Mouse (Mus musculus) heart, embryonic 11.5 days (tissue): ENCODE data around the gene Mroh2a. TPM values are rescaled to one million over a fixed set of nuclear protein-coding genes. Genes with fewer than 3 reads are reported as not detected.

Source experiments
- ATAC-seq: fragments of 200-750 bp; cut with Nextera tagmentation; replicated peaks from 2 replicates; pipeline ENCODE4 v1.8.0; 2017; ENCODE audit warnings: moderate library complexity; ENCODE audit not compliant: insufficient number of reproducible peaks, low FRiP score, low TSS enrichment
- H3K27ac ChIP-seq: fragments of 300-500 bp; sonication (generic); 2 replicates; pipeline ENCODE4 v1.5.1; 2014; ENCODE audit warnings: mild to moderate bottlenecking, low read depth, low read length
- H3K27me3 ChIP-seq: fragments of 300-500 bp; sonication (generic); 2 replicates; pipeline ENCODE4 v1.6.1; 2014; ENCODE audit warnings: mild to moderate bottlenecking, low read length, mixed read lengths; ENCODE audit not compliant: control insufficient read depth, insufficient read depth
- H3K36me3 ChIP-seq: fragments of 300-500 bp; sonication (generic); 2 replicates; pipeline ENCODE4 v1.6.1; 2014; ENCODE audit warnings: mild to moderate bottlenecking, low read length, moderate library complexity, mixed read lengths; ENCODE audit not compliant: control insufficient read depth, insufficient read depth
- H3K4me1 ChIP-seq: fragments of 300-500 bp; sonication (generic); 2 replicates; pipeline ENCODE4 v1.6.1; 2014; ENCODE audit warnings: low read length; ENCODE audit not compliant: control insufficient read depth, insufficient read depth
- H3K4me2 ChIP-seq: fragments of 300-500 bp; sonication (generic); 2 replicates; pipeline ENCODE4 v1.6.1; 2014; ENCODE audit warnings: mild to moderate bottlenecking, moderate library complexity
- H3K4me3 ChIP-seq: fragments of 300-500 bp; sonication (generic); 2 replicates; pipeline ENCODE4 v1.5.1; 2014; ENCODE audit warnings: low read depth, low read length
- H3K9ac ChIP-seq: fragments of 300-500 bp; sonication (generic); 2 replicates; pipeline ENCODE4 v1.6.1; 2014; ENCODE audit warnings: mild to moderate bottlenecking, low read depth, low read length, moderate library complexity
- H3K9me3 ChIP-seq: fragments of 300-500 bp; sonication (generic); replicated peaks from 2 replicates; pipeline ENCODE4 v1.6.1; 2016; ENCODE audit warnings: low read length; ENCODE audit not compliant: control insufficient read depth
- WGBS: fragments of 180-500 bp; shearing (Covaris S2); extraction: QIAGEN DNeasy Blood & Tissue Kit; methylation state at CpG from one replicate; pipeline ENCODE4 v1.1.7; 2014; ENCODE audit not compliant: insufficient replicate concordance; 5-methylcytosine and 5-hydroxymethylcytosine counted together
- polyA plus RNA-seq: library from polyadenylated mRNA; unstranded; fragments of >200 nt; fragmentation: Nextera tagmentation; extraction: Ambion mirVana; gene quantifications from 2 replicates; pipeline ENCODE4 v1.2.1, GENCODE M21; 2014

The Mroh2a gene
- polyA plus RNA-seq, 1 experiment from 2014 or later: 1.1 TPM

DNA sequence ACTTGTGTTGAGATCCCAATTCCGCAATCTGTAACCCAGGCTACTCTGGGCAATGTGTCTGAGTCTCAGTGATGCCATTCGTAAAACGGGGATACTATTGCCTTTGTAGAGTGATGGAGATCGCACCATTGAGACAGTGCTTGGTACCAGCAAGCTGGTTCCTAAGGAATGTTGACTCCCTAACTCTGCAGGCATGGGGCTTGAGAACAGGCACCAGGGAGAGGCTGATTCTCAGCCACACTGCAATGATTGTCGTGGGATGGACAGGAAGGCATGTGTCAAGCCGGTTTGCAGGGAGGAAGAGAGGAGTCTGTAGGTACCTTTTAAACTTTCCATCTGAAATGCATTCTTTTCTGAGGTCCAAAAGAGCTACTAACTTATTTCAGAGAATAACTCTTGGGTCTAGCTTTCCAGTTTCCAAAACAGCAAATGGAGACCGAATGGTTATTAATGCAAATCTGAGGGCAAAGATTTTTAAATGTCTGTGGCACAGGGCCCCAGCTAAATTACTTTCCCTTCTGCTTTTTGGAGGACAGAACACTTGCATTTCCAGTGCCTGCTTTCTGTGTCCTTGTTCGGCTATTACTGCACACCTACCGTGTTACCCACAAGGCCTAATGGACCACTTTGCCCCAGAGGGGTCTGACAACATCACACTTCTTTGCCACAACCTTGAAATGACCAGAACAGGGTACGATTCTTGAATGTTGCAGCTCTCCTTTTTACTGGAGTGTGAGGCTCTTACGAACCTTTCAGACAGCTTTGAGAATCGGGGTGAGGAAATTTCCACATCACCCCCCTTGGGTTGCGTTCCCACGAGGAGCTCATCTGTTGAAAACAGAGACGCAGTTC, 56.8 kb downstream of the Mroh2a start:
- no peak overlapping the region for H3K4me2 ChIP-seq
- no peaks in the 10 kb centered on the region for H3K27me3 ChIP-seq
- WGBS: 71% methylated on average over 15 of the region's 15 CpGs
- no peaks in the 10 kb centered on the region for H3K4me1 ChIP-seq
- peaks cover 64% of the 10 kb centered on the region for H3K9me3 ChIP-seq
- no peak overlapping the region for H3K27ac ChIP-seq
- no peak overlapping the region for H3K4me3 ChIP-seq
- no peaks in the 10 kb centered on the region for H3K36me3 ChIP-seq
- ATAC-seq: no peak
- no peak overlapping the region for H3K9ac ChIP-seq

DNA sequence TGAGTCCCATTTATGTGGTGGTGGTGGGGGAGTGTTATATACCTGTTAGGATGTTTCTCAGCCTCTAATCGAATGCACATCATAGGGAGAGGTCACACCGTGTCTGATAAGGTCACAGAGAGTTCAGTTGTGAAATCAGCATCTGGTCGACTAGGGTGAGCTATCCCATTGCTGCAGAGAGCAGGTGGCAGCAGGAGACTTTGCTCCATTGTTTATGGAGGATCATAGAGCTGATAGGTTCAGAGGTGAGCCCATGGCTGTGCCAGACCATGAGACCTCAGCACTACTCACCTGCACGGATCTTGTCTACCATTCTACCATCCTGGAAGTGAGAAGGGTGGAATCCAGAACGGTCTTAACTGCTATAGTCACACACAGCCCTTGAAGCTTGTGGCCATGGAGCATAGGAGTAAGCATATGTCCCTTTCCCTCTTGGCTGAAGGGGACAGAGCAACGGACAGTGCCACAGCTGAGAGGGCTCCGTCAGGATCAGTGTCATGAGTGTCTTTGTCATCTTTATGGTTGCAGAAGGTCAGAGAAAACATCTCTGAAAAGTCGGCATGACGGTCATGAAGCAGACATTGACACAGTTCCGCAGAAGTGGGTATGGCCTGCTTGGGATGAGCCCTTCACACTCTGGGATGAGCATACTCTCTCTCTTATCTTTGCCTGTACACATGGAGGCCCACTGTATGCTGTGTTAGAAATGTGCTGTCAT, 57.6 kb downstream of the Mroh2a start:
- Histone ChIP-seq H3K9me3 (peaks cover 69% of the 10 kb centered on the region), H3K9ac (no peak overlapping the region), H3K4me3 (no peak overlapping the region), H3K27ac (no peak overlapping the region), H3K36me3 (no peaks in the 10 kb centered on the region), H3K27me3 (no peaks in the 10 kb centered on the region), H3K4me1 (no peaks in the 10 kb centered on the region), H3K4me2 (no peak overlapping the region)
- WGBS: 56% methylated on average over 10 of the region's 10 CpGs
- peak; percentile 25; the same call in 1 of the 2 replicates for ATAC-seq

DNA sequence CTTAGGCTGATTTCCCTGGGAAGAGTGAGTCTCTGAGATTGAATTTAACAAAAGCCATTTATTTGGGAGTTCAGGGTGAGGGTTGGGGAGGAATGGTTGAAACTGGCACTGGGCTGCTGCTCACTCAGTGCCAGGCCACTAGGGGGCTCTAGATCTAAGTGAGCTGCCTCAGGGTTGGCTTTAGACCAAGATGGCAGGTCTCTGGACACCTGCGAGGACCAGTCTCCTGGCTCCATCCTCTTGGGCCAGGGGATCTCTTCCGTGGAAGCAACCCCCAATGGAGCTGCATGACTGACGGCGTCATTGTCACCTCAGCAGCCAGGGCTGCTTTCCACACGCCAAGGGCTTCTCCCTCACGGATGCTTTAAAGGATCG, 58.1 kb downstream of the Mroh2a start:
- Histone ChIP-seq H3K9me3 (peaks cover 69% of the 10 kb centered on the region), H3K4me1 (no peaks in the 10 kb centered on the region), H3K4me3 (no peak overlapping the region), H3K36me3 (no peaks in the 10 kb centered on the region), H3K4me2 (no peak overlapping the region), H3K27me3 (no peaks in the 10 kb centered on the region), H3K9ac (no peak overlapping the region), H3K27ac (no peak overlapping the region)
- no peak for ATAC-seq
- WGBS: 54% methylated on average over 7 of the region's 7 CpGs

DNA sequence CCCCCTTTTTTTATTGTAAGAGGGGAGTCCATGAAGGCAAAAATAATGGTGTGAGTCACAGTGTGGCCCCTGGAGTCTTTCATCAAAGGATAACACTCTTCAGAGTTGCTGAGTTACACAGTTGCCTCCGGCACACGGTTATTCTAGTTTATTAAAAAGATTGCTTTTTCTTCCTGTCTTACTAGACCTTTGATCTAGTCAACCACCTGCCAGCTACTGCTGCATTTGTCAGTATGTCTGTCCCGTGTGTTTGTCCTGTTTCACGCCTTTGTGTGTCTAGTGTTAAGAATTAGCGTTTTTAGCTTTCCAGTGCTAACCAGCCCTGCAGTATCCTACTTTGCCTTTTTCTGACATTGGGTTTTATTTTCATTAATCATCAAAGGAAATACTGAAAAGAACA, 58.9 kb downstream of the Mroh2a start:
- H3K9me3 ChIP-seq: peaks cover 74% of the 10 kb centered on the region
- ATAC-seq: no peak
- no peak overlapping the region for H3K27ac ChIP-seq
- H3K4me1 ChIP-seq: no peaks in the 10 kb centered on the region
- WGBS: 61% methylated on average over 5 of the region's 5 CpGs
- no peak overlapping the region for H3K4me2 ChIP-seq
- no peaks in the 10 kb centered on the region for H3K36me3 ChIP-seq
- H3K4me3 ChIP-seq: no peak overlapping the region
- H3K27me3 ChIP-seq: no peaks in the 10 kb centered on the region
- no peak overlapping the region for H3K9ac ChIP-seq

DNA sequence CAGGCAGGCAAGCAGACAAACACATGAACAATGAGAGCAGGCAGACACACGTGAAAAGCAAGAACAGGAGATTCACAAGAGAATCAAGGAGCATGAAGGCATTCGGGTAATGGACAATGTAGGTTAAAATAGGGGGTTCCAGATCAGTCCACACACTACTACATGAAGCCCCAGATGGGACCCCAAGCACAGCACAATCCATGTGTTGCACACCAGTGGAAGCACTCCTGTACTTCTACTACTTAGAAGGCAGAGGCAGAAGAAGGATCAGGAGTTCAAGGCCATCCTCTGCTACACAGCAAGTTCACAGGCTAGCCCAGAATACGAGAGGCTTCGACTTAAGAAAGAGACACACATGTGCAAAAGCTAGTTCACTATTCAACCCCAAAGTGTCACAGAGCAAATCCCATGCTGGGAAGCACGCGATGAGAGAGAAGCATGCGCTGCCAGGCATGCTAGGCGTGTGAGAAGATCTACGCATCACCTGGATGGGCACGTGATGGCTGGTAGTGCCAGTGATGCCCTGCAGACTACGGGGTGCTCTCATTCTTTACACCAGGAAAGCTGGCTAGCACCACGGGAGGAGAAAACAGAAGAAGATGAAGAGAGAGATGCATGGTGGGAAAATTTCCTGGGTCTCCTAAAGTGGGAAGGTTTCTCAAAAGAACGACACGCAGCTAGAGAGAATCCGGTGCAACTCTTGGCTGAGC, 59.5 kb downstream of the Mroh2a start:
- Histone ChIP-seq H3K9me3 (peaks cover 78% of the 10 kb centered on the region), H3K4me3 (no peak overlapping the region), H3K27me3 (no peaks in the 10 kb centered on the region), H3K4me2 (no peak overlapping the region), H3K9ac (no peak overlapping the region), H3K27ac (no peak overlapping the region), H3K4me1 (no peaks in the 10 kb centered on the region), H3K36me3 (no peaks in the 10 kb centered on the region)
- WGBS: 74% methylated on average over 15 of the region's 15 CpGs
- ATAC-seq: no peak

DNA sequence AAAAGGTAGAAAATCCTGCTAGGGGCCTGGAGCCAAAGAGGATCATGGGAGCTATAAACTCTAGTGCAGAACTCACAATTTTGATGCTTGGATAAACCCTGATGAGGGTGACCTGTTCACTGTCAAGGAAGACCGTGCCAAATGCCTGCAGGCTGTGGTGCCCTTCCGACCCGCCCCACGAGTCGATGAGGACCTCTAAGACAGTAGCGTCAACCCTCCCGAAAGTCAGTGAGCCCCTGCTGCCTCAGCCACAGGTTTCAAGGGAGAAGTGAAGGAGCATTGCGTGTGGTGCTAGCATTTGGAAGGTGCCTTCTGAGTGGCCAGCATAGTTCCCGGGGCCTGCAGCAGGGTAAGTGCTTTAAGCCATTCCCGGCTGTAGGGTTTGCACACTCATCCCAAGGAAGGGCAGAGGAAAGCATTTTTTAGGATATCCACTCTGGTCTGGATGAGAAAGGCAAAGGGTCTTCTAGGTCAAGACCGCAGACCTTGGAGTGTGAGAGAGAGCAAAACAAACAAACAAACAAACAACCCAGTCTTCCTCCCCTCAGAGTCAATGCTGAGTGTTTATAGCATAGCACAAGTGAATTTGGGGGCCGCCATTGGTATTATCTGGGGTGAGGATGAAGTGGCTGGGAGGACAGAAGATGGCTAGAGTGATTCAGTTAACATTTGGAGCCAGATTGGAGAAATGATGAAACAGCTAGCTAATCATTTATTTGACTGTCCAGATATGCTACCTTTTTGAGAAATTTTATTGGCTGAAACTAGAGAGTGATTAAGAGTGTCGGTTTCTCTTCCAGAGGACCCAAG, 60.3 kb downstream of the Mroh2a start:
- H3K9ac ChIP-seq: no peak overlapping the region
- 66% methylated on average over 13 of the region's 13 CpGs for WGBS
- no peak overlapping the region for H3K27ac ChIP-seq
- H3K27me3 ChIP-seq: no peaks in the 10 kb centered on the region
- peaks cover 82% of the 10 kb centered on the region for H3K9me3 ChIP-seq
- H3K36me3 ChIP-seq: no peaks in the 10 kb centered on the region
- no peak overlapping the region for H3K4me3 ChIP-seq
- H3K4me2 ChIP-seq: no peak overlapping the region
- H3K4me1 ChIP-seq: no peaks in the 10 kb centered on the region
- 0 out of 2 replicates have a peak, but pooled peaks have one; percentile 8 for ATAC-seq

DNA sequence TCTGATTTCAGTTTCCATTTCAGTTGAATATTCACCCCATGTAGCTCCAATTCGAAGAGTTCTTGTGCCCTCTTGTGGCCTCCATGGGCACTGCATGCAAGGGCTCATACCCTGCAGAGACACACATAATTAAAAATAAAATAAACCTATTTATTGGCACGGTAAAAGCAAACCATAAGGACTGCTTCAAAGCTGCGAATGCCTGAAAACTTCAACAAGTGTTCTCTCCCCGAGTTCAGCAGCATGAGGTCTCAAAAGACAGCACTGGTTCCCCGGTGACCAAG, 60.9 kb downstream of the Mroh2a start:
- Histone ChIP-seq H3K4me2 (no peak overlapping the region), H3K36me3 (no peaks in the 10 kb centered on the region), H3K9me3 (peaks cover 82% of the 10 kb centered on the region), H3K4me3 (no peak overlapping the region), H3K9ac (no peak overlapping the region), H3K27ac (no peak overlapping the region), H3K27me3 (no peaks in the 10 kb centered on the region), H3K4me1 (no peaks in the 10 kb centered on the region)
- 31% methylated on average over 5 of the region's 5 CpGs for WGBS
- no peak for ATAC-seq

DNA sequence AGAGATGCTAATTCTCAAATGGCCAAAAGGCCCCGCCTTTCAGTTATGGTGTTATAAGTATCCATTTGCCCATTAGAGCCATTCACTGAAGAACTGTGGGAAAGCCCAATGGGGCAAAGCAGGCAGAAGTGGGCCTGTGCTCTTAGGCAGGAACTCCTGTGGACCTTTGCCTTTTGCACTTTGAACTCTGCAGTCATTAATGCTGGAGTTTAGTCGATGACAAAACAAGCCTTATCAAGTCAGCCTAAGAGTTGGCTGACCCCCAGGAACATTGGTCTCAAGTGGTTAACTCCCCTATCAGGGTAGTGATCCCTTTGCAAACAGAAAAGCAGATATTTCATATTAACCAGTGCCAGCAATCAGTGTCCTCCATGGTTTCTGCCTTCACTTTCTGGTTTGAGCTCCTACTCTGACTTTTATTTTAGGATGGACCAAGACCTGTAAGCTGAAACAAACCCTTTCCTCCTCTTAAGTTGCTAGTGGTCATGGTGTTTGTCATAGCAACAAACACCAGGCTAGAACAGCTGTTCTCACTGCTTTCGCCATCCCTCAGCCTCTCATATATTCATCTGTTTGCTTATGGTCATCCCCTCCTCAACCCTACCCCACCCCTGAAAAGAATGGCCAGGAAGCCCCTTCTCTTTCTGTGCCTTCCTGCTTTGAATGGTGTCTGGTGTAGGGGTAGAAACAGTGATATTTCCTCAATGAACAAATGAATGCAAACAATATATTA, 61.4 kb downstream of the Mroh2a start:
- peaks cover 76% of the 10 kb centered on the region for H3K9me3 ChIP-seq
- ATAC-seq: no peak
- H3K27me3 ChIP-seq: no peaks in the 10 kb centered on the region
- 30% methylated on average over 3 of the region's 3 CpGs for WGBS
- no peak overlapping the region for H3K27ac ChIP-seq
- no peaks in the 10 kb centered on the region for H3K36me3 ChIP-seq
- no peaks in the 10 kb centered on the region for H3K4me1 ChIP-seq
- H3K4me3 ChIP-seq: no peak overlapping the region
- no peak overlapping the region for H3K4me2 ChIP-seq
- no peak overlapping the region for H3K9ac ChIP-seq
